Mouse (Mus musculus) splenic B cell, adult 2 months (primary cell): ENCODE measurements around the gene Ppp4r3a.
A peak's percentile ranks its signal among the peaks of the same experiment; 100 is the strongest.

Source experiments
- DNase-seq: peaks from one replicate; pipeline ENCODE4 v3.0.0-alpha.2; 2011; ENCODE audit warnings: low read depth, low spot score
- H3K27me3 ChIP-seq: 2 replicates; pipeline ENCODE4 v1.6.1; 2012; ENCODE audit warnings: mild to moderate bottlenecking, low read length, moderate library complexity, mixed read lengths; ENCODE audit not compliant: control insufficient read depth, poor library complexity, insufficient read depth, severe bottlenecking
- H3K36me3 ChIP-seq: 2 replicates; pipeline ENCODE4 v1.6.1; 2012; ENCODE audit warnings: mild to moderate bottlenecking, low read length, moderate library complexity, mixed read lengths; ENCODE audit not compliant: control insufficient read depth, poor library complexity, insufficient read depth, severe bottlenecking

Gene Ppp4r3a

GRCm38 (mm10) chr12:101011017-101011416 is 72.5 kb downstream of the Ppp4r3a start:
- Histone ChIP-seq H3K36me3 (no peaks in the 10 kb centered on the region), H3K27me3 (no peaks in the 10 kb centered on the region)
- DNase-seq: peak; percentile 77

- peak; percentile 18 for DNase-seq
These were observed 73.2 kb downstream of the Ppp4r3a start for GRCm38 (mm10) chr12:101010148-101010920.

GRCm38 (mm10) chr12:101009225-101009624 is 74.3 kb downstream of the Ppp4r3a start:
- Histone ChIP-seq H3K27me3 (no peaks in the 10 kb centered on the region), H3K36me3 (no peaks in the 10 kb centered on the region)
- DNase-seq: no peak

More at GRCm38 (mm10) chr12:101010148-101010920, 73.2 kb downstream of the Ppp4r3a start:
- H3K36me3 ChIP-seq: no peaks in the 10 kb centered on the region
- no peaks in the 10 kb centered on the region for H3K27me3 ChIP-seq

DNA sequence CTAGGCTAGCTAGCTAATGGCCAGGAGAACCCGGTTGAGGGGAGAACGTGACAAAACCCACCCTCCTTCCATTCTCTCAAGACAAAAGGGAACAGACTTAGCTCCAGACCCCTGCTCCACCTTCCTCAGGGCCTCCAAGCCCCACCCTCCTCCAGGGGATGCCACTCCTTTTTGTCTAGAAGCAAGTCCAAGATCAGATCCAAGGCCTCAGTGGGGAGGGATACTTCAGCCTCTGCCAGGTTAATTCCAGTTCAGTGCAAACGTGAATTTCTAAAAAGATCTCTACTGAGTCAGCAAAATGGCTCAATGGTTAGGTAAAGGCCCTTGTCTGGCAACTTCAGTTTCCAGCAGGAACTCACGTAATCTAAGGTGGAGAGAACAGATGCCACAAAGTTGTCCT is 74.9 kb downstream of the Ppp4r3a start:
- no peak for DNase-seq
- no peaks in the 10 kb centered on the region for H3K27me3 ChIP-seq
- no peaks in the 10 kb centered on the region for H3K36me3 ChIP-seq

GRCm38 (mm10) chr12:101007968-101008481 is 75.5 kb downstream of the Ppp4r3a start:
- no peaks in the 10 kb centered on the region for H3K27me3 ChIP-seq
- no peaks in the 10 kb centered on the region for H3K36me3 ChIP-seq
- peak; percentile 54 for DNase-seq

GRCm38 (mm10) chr12:101007427-101007826 is 76.1 kb downstream of the Ppp4r3a start:
- Histone ChIP-seq H3K27me3 (no peaks in the 10 kb centered on the region), H3K36me3 (no peaks in the 10 kb centered on the region)
- peak; percentile 35 for DNase-seq

- peak; percentile 79 for DNase-seq
- Histone ChIP-seq H3K27me3 (no peaks in the 10 kb centered on the region), H3K36me3 (no peaks in the 10 kb centered on the region)
These were observed 77.7 kb downstream of the Ppp4r3a start for GRCm38 (mm10) chr12:101005665-101006420.

DNA sequence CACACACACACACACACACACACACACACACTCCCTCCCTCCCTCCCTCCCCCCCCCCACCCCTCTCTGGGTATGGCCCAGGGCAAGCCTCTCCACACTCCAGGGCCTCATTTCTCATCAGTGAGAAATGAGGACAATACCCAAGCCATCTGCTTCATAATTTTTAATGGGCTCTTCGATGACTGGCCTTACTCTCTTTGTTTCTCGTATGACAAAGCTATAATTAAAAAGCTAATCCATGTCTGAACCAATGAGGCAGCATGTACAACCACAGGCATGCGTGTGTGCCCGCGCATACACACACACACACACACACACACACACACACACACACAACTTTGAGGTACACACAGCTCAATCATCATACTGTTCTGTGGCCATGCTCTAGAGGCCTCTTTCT is 78.5 kb downstream of the Ppp4r3a start:
- DNase-seq: no peak
- Histone ChIP-seq H3K27me3 (no peaks in the 10 kb centered on the region), H3K36me3 (no peaks in the 10 kb centered on the region)

- no peak for DNase-seq
- no peaks in the 10 kb centered on the region for H3K27me3 ChIP-seq
- H3K36me3 ChIP-seq: no peaks in the 10 kb centered on the region
These were observed 80.5 kb downstream of the Ppp4r3a start for GRCm38 (mm10) chr12:101002801-101003513.

GRCm38 (mm10) chr12:100999061-100999954 is 84.2 kb downstream of the Ppp4r3a start:
- Histone ChIP-seq H3K36me3 (no peaks in the 10 kb centered on the region), H3K27me3 (no peaks in the 10 kb centered on the region)
- DNase-seq: no peak

DNA sequence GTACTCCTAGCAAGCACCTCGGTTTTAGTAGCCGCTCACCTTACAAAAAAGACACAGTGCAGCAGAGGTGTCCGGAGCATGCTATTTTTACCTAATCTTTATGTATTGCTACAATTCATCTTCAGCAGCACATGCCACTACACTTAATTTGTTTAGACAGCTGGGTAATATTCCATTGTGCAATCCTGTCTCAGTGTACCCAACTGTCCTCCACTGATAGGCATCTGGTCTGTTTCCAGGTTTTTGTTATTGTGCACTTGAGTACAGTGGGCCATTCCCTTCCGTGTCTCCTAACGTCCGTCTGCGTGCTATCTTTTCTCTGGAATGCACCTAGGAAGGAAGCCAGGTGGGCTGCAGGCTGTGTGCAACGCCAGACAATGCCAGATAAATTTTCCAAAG is 84.9 kb downstream of the Ppp4r3a start:
- no peaks in the 10 kb centered on the region for H3K27me3 ChIP-seq
- no peaks in the 10 kb centered on the region for H3K36me3 ChIP-seq
- DNase-seq: no peak

DNA sequence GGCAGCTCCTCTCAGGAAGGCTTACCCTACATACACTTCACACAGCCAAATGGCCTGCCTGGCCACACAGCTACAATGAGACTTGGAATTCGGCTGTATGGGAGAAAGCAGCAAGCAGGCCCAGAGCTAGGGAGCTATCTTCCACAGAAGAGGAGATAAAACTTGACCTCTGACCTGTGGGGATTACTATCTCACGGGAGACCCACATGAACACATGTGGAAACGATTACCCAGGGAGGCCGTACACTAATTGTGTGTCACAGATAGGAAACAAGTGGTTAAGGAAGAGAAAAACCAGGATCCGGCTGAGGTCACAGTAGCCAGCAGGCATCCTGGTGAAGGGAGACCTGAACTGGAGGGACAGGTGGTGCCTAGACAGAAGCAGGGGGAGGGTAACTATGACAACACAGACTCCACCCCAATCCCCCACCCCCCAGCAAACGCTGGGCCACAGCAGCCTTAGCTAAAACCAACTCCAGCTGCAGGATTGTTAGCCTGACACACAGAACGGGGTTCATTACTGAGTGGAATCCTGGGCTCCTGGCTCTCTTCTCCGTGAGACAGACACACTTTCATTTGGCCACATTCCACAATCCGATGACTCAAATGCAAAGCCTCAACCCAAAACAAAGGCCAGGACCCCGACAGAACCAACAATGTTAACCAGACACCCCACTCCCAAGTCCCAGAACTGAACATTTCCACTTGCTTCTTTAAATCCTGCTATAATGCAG is 85.5 kb downstream of the Ppp4r3a start:
- Histone ChIP-seq H3K36me3 (no peaks in the 10 kb centered on the region; the same call in 1 of the 2 replicates), H3K27me3 (no peaks in the 10 kb centered on the region)
- DNase-seq: no peak

DNA sequence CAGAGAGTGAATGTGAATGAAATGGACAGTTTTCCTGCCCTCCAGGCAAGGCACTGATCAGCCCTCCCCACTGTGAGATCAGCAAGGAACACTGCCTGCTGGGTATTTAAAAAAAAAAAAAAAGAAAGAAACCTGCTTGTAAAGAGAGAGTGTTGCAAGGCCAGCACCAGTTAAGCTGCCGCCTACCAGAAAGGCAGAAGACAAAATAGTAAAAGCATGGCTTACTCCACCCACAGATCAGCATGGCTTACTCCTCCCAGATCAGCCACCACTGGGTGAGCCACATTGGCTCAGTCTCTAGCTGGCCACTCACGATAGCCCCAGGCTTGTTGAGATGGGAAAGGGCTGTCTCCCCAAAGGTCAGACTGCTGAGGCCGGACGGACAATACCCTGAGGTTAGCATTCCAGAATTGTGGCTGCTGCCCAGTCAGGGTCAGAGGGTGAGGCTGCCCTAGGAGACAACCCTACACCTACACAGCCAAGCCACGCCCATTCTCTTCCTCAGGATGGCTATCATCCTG is 87.1 kb downstream of the Ppp4r3a start:
- no peaks in the 10 kb centered on the region for H3K27me3 ChIP-seq
- H3K36me3 ChIP-seq: no peaks in the 10 kb centered on the region; the same call in 1 of the 2 replicates
- no peak for DNase-seq
